Mouse (Mus musculus) gonadal fat pad, adult 2 months (tissue): ENCODE data around the gene Pakap. TPM values are rescaled to one million over a fixed set of nuclear protein-coding genes. Genes with fewer than 3 reads are reported as not detected.

Experiments
- DNase-seq: peaks from one replicate; pipeline ENCODE4 v3.0.0-alpha.2; 2012; ENCODE audit warnings: low read depth
- polyA plus RNA-seq: library from polyadenylated mRNA; depleted of rRNA; stranded (reverse); fragments of >200 nt; gene quantifications from 2 replicates; pipeline ENCODE4 v1.2.3, GENCODE M21; 2012

Gene Pakap
- polyA plus RNA-seq, 1 experiment: 3.7 TPM

DNA sequence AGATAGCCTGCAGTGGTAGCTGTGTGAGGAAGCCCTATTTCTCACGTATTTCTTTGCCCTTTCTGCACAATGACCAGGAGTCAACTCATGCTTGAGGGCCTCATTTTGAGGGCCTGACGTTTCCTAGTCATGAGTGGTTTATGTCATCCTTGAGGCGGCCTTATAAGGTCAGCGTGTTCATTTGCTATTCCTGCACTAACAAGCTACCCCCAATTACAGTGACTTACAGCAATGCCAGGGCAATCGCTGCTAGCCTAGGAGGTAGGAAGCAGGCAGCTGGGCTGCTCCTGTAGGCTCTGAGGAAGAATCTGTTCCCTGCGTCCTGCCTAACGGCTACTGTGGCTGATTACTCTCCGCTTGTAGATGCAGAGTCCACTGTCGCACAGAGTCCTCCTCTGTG is 269.1 kb downstream of the Pakap start:
- no peak for DNase-seq

DNA sequence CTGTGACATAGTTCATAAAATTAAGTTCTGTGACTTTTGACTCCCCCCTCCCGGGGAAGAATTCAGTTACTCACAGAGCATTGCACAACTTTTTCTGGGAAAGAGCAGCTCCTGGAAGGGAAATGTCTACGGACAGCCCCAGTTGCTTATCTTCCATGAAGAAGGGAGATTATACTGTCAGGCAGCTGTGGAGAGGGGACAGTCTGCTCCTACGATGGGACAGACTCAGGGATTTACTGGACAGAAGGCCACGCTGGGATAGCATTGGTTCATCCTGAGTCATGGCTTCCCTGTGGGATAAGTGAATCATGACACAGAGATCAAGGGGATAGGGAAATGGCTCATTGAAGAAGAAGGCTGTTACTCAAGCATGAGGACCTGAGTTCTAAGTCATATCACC is 271.4 kb downstream of the Pakap start:
- DNase-seq: no peak

DNA sequence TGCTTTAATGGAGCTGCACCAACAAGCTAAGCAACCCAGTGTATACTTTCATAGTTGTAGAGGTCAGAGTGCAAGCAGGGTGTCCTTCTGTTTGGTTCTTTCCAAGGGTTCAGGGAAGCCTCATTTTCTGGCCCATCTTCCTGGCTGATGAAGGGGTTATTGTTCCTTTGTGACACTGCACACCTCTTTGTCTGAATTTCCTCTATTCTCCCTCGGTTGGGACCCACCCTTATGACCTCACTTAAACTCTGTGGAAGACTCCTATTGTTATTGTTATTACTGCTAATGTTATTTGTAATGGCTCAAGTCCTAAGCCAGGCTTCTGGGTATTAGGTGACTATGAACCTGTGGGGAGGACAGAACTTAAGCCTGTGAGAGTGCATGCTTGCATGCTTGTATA is 273.9 kb downstream of the Pakap start:
- DNase-seq: no peak

DNA sequence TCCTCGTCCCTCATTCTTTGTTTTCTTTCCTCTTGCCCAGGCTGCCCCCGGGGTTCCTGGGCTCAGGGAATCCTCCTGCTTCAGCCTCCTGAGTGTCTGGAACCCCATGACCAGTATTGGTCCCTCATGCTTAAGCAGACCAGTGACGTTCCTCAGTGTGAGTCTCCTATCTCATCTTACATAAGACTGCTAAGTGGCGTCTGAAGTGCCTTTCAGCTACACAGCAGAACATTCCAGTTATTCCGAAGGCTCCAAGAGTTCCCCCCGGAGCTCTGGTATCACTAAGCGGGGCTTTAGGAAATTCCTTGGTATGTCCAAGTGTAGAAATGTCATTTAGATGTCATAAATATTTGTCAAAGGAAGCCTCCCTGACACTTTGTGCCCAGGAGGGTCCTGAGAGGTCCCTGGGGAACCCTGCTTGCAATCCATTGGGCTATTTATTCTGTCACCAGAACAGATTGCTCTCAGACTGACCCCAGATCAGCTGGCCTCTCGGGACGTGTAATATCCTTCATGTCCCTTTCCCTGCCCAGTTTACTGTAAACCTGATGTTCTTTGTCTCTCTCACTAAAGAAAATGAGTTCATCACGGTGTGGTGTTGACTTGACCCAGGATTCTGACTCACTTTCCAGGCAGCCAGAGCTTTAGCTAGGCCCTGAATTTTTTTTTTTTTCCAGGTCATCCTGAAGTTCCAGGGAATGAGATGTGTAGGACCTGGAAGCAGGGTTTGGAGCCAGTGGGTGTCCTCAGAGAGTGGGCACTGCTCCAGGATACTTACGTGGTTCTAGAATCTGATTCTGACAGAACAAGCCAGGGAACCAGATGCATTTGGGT is 274.7 kb downstream of the Pakap start:
- no peak for DNase-seq

DNA sequence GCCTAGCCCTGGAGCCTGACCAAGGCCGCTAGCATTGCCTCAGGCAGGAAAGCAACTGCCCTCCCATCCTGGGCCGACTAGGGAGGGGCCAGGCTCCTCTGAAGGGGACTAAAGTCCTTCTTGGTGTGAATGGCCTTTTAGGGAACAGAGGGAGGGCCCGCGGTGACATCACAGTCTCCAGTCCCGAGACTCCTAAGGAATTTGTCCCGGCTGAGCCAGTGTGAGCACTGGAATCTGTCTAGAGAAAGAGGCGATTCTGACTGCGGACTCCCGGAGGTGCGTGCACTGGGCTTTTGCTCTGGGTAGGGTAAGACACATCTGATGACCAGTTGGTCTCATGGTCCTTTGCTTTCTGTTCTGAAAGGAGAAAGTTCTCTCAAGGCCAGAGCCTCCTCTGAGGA is 277.1 kb downstream of the Pakap start:
- DNase-seq: no peak

DNA sequence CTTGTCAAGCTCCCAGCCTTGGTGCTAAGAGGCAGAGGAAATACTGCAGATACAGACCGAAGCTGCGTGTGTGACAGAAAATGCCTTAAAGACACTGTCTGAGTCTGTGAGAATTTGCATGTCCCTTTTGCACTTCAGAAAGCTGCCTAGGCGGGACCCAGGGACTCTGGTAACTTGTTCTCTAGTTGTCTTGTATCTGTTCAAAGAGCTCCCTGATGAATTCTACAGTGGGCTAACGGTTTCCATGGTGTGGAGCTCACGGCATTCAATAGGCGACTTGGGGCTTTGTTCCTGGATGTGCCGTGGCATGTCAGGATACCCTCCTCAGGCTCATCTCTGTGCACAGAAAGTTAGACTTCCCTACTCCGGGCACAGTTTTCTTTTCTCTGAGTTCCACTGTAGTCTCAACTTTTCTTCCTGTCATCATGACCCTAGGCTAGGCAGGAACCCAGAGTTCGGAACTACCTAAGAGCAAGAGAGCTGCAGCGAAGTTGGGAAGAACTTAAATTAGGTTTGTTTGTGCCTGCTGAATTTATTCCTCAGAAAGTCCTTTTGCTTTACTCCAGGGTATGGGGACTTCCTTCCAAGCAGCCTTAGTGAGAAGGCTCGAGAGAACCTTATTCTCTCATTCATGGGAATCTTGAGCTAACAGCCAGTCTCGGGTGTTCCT is 277.7 kb downstream of the Pakap start:
- no peak for DNase-seq

DNA sequence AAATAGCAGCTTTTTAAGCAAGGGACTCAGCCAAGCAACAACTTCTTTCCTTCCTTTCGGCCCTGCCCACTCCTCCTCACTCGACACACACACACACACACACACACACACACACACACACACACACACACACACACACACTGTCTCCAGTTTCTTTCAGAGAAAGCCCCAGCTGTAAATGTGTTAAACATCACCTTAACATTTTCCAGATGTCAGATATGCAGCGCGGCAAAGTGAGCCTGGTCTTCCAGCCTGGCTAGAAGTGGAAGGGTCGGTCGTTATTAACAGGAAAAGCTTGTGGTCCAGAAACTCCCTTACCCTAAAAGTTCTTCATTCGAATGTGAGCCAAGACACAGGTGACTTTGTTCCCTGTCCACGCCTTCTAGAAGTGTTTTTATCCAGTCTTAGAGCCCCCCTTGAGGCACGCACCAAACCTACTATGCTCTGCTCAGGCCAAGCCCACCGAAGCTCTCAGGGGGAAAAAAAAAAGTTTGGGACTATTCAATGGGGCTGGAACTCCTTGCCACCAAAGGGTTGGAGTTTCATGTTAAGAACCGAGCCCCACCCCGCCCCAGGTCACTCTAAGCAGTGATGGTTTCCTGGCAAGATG is 278.5 kb downstream of the Pakap start:
- DNase-seq: no peak

DNA sequence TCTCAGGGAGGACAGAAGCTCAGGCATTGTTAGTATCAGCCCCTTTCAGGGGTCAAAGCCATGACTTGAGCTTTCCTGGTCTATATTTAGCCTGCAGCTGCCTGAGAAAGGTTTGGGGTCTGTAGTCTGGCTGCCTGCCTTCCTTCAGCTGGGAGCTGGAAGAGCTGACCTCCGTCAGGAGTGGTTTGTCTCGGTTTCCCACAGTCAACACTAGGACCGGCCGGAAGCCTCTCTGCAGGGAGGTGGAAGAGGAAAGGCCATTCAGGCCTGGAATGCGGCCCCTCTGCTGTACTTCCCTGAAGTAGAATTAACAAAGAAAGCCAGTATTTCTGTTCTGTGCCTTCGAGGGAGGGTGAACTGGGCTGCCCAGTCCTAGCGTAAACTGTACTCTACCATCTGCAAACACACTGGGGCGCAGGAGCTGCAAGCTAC is 279.0 kb downstream of the Pakap start:
- DNase-seq: no peak

DNA sequence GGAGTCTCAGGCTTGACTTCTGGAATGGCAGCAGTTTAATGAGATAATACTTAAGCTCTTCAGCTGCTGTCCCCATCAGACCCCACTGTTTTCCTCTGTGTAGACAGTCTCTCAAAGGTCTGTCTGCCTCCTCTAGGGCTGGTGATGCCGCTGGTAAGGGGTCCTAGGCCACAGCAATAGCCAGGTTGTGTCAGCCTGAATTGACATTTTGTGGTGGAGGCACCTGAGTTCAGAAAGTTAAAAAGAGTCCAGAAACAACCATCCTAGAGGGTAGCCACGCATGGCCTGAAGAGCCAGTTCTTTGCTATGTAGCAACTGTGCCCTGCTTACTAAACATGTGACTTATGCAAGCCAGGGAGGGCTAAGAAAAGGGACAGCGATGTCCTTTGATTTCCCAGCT is 279.7 kb downstream of the Pakap start:
- no peak for DNase-seq

DNA sequence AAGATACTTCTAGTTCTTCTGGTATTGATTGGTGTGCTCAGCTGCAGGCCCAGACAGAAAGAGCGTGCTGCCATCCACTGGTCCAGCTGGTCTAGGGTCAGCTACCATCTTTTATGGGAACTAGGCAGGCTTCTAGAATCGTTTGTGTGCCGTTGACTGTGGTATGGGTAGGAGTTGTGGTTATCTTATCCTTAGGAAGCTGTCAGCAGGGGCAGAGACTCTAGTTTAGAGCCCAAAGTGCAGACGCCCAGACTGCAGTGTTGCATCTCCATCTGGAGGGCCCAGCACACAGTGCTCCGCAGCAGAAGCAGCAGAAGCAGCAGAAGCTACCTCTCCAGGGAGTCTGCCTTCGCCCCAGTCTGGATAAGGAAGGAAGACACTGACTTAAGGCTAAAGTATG is 281.5 kb downstream of the Pakap start:
- no peak for DNase-seq

DNA sequence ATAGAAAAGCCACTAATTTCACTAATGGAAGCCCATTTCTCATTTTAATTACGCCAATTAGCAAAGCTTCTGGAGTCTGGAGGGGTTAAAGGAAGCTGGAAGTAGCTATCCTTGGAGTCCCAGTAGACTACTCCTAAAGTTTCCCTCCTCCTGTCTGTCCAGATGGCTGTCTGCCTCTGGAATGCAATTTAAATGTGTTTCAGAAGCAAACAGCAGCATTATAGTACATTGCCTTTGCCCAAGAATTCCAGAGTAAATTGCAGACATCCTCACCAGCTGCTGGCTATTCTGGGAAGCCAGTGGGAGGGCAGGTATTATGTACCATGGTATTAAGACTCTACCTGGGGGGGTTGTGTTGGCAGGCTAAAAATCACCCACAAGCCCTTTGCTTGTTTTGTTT is 283.8 kb downstream of the Pakap start:
- DNase-seq: no peak

DNA sequence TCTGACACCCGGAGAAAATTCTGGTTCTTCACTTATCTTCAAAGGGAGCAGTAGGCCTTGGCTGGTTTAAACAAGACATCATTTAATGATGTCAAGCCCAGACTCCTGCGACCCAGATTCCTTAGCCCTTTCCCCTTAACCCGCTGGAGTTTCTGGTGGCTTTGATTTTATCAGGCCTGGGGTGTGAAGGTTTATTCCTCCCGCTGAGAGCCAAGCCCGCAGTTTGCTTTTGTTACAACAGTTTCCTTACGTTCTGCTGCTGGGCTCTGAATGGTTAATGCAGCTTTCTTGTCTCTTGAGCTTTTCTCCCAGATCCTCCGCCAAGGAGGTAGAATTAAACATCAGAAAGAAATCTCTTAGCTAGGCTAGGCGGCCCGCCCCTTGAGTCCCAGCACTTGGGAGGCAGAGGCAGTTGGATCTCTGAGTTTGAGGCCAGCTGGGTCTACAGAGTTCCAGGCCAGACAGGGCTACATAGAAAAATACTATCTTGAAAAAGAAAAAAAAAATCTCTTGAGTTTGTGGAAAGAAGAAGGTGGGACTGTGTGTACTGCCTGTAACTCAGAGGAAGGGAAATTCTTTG is 284.6 kb downstream of the Pakap start:
- no peak for DNase-seq

DNA sequence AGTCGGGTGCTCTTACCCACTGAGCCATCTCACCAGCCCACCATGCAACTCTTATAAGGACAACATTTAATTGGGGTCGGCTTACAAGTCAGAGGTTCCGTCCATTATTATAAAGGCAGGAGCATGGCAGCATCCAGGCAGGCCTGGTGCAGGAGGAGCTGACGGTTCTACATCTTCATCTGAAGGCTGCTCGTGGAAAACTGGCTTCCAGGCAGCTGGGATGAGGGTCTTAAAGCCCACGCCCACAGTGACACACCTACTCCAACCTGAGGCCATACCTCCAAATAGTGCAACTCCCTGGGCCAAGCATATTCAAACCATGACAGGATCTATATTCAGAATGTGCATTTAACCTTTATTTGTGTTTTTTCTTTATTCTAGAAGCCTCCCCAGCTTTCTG is 286.2 kb downstream of the Pakap start:
- DNase-seq: no peak

DNA sequence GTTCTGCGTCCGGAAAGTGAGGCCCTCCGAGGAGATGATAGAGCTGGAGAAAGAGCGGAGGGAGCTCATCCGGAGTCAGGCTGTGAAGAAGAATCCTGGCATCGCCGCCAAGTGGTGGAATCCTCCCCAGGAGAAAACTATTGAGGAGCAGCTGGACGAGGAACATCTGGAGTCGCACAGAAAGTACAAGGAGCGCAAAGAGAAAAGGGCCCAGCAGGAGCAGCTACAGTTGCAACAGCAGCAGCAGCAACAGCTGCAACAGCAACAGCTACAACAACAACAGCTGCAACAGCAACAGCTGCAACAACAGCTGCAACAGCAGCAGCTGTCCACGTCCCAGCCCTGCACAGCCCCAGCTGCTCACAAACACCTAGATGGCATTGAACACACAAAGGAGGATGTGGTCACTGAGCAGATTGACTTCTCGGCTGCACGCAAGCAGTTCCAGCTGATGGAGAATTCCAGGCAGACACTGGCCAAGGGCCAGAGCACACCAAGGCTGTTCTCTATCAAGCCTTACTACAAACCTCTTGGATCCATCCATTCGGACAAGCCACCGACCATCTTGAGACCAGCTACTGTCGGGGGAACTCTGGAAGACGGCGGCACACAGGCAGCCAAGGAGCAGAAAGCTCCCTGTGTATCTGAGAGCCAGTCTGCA is 287.4 kb downstream of the Pakap start:
- DNase-seq: no peak

DNA sequence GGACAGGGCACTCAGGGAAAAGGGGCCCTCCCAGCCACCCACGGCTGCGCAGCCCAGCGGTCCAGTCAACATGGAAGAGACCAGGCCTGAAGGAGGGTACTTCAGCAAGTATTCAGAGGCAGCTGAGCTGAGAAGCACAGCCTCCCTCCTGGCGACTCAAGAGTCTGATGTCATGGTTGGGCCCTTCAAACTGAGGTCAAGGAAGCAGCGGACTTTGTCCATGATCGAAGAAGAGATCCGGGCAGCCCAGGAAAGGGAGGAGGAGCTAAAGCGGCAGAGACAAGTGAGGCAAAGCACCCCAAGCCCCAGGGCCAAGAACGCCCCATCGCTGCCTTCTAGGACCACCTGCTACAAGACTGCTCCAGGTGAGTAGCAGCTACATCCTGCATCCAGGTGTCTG is 288.7 kb downstream of the Pakap start:
- no peak for DNase-seq

DNA sequence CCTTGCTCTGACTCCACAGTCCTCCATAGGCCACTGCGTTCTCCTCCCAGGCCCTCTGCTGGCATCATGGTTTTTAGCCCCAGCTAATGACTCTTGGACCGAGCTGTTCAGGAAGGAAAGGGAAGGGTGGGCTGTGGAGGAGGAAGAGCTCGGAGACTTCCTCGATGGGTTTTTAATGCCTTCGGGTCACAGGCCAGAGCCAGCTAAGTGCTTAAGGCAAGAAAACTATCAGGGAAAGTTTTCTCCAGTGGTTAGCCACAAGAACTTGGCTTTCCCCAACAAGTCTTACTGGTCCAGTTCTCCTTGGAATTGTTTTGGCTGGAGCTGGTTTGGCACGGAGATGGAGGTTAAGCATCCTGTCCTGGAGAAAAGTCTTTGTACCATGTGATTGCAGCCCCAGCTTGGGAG is 292.2 kb downstream of the Pakap start:
- no peak for DNase-seq

DNA sequence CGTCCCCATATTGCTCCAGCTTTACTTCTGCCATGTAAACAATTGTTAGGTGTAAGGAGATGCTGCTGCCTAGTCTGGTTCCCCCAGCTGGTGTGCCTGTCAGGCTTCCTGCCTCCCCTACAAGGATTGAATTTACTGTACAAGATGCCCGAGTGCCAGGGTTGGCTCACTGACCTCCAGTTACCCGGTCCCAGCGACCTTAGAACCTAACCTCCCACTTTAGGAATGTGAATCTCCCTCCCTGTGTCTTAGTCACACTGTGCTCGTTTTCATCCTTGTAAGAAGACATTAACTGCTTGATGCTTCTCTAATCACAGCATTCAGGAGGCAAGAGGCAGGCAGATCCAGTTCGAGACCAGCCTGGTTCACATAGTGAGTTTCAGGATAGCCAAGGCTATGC is 293.2 kb downstream of the Pakap start:
- no peak for DNase-seq

DNA sequence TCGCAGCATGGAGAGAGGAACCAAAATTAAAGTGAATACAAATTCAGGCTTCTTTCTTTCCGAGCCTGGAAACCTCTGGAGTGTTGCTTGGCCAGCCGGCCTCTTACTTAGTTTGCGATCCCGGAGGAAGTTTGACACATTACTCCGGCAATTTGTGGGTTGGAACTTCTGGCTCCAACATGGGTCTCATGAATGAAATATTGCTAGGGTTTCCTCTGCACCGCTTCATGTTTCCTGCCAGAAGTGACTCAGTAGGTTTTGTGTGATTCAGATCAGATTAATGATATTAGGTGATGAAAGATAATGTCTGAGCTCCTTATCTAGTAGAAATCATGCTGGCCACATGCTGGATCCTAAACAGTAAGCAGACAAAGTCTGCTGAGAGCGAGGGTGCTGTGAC is 293.9 kb downstream of the Pakap start:
- no peak for DNase-seq

DNA sequence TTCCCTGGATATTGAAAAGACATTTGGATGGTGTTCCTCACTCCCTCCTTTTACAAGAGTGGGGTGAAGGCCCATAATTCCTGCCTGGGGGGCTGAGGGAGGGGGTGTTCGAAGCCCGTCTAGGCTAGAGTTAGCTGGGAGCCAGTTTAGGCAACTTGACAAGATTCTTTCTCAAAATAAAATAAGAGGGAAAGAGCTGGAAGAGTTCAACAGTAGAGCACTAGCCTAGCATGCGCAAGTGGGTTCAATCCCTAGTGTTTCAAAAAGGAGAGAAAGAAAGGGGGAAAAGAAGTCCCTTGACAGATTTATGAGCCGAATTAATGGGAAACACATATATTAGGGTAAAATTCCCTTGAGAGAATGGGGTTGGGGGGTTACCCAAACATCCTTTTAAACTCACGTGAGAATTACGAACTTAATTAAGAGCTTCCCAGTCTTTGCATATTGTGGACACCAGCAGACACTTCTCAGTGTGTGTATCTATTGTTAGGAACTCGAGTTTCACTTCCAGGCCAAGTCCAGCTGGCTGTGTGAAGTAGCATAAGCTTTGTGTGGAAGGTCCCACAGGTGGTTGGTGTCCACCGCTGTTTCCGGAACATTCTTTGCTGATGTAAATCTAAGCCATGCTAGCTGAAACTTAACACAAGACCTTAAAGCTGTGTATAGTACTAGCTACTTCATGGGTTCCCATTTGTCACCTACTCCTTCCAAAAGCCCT is 294.4 kb downstream of the Pakap start:
- no peak for DNase-seq

DNA sequence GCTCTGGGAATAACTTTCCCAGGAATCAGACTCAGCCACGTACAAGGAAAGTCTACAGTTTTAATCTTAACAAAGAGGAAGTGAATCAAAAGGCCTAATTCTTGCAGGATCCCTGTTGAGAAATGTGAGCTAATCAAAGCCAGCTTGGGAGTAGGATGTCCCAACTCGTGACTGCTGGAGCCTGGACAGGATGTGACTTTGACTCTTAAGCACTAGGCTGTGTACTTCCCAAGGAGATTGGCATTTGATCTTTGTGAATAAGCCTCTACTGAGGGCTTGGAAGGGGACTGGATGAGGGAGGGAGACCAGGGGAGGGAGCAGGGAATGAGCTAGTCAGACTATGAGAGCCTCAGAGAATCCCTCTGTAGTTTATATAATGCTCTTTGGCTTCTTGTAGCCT is 298.1 kb downstream of the Pakap start:
- no peak for DNase-seq

DNA sequence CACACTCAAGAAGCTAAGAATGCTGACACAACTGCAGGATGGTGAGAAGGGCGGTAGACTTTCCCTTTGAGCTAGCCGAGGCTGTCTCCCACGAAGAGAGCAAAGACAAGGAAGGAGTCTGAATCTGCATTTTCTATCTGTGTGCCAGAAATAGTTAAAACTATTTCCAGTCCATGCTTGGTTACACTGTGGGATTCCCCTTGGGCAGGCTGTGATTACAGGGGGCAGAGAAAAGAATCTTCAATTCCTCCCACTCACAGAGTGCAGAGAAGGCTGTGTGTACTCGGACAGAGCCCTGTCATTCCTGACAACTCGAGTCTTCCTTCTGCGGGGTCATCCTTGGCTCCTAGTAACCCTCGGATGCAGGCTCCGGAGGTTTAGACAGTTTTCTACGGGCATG is 299.0 kb downstream of the Pakap start:
- no peak for DNase-seq

DNA sequence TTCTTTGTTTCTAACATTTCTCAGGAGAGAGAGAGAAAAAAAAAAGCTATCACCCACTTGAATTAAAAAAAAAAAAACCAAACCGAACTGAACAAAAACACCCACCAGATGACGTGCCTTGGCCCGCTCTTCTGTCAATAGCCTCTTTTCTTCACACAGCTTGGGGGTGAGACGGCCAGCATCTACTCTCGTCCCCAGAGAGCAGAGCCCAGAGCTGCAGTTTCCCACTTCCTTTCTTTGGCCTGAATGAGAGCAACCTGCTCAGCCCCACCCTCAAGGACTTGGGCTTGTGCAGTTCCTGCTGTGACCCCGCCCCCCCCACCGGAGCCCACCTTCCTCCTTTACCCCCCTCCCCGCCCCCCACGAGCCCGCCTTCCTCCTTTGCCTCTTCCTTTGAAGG is 299.5 kb downstream of the Pakap start:
- no peak for DNase-seq
